Mouse (Mus musculus) stomach, embryonic 15.5 days (tissue): Measurements from ENCODE around the gene Lypd5. TPM values are rescaled to one million over a fixed set of nuclear protein-coding genes. Genes with fewer than 3 reads are reported as not detected.
A peak's percentile ranks its signal among the peaks of the same experiment; 100 is the strongest.

Experiments used
- ATAC-seq: fragments of 200-750 bp; cut with Nextera tagmentation; 2 replicates; pipeline ENCODE4 v1.8.0; 2017; ENCODE audit warnings: low read depth, moderate number of reproducible peaks, moderate TSS enrichment; ENCODE audit not compliant: insufficient read depth, low FRiP score
- H3K27ac ChIP-seq: fragments of 300-500 bp; sonication (generic); 2 replicates; pipeline ENCODE4 v1.5.1; 2015; ENCODE audit warnings: mild to moderate bottlenecking, inconsistent platforms
- H3K27me3 ChIP-seq: fragments of 300-500 bp; sonication (generic); replicated peaks from 2 replicates; pipeline ENCODE4 v1.6.1; 2015; ENCODE audit warnings: inconsistent platforms
- H3K36me3 ChIP-seq: fragments of 300-500 bp; sonication (generic); 2 replicates; pipeline ENCODE4 v1.6.1; 2015; ENCODE audit warnings: inconsistent platforms
- H3K4me1 ChIP-seq: fragments of 300-500 bp; sonication (generic); 2 replicates; pipeline ENCODE4 v1.6.1; 2015; ENCODE audit warnings: inconsistent platforms
- H3K4me2 ChIP-seq: fragments of 300-500 bp; sonication (generic); 2 replicates; pipeline ENCODE4 v1.6.1; 2015; ENCODE audit warnings: mild to moderate bottlenecking, inconsistent platforms
- H3K4me3 ChIP-seq: fragments of 300-500 bp; sonication (generic); replicated peaks from 2 replicates; pipeline ENCODE4 v1.5.1; 2015; ENCODE audit warnings: inconsistent platforms
- H3K9ac ChIP-seq: fragments of 300-500 bp; sonication (generic); 2 replicates; pipeline ENCODE4 v1.6.1; 2015; ENCODE audit warnings: inconsistent platforms
- H3K9me3 ChIP-seq: fragments of 300-500 bp; sonication (generic); 2 replicates; pipeline ENCODE4 v1.6.1; 2016; ENCODE audit warnings: inconsistent platforms
- WGBS: fragments of 180-500 bp; shearing (Covaris S2); methylation state at CpG from one replicate; pipeline ENCODE4 v1.1.7; 2015; 5-methylcytosine and 5-hydroxymethylcytosine counted together
- polyA plus RNA-seq: library from polyadenylated mRNA; unstranded; fragments of >200 nt; fragmentation: Nextera tagmentation; extraction: Ambion mirVana; gene quantifications from 2 replicates; pipeline ENCODE4 v1.2.1, GENCODE M21; 2015

Gene Lypd5
- polyA plus RNA-seq, 1 experiment from 2014 or later = 3.0 TPM

DNA sequence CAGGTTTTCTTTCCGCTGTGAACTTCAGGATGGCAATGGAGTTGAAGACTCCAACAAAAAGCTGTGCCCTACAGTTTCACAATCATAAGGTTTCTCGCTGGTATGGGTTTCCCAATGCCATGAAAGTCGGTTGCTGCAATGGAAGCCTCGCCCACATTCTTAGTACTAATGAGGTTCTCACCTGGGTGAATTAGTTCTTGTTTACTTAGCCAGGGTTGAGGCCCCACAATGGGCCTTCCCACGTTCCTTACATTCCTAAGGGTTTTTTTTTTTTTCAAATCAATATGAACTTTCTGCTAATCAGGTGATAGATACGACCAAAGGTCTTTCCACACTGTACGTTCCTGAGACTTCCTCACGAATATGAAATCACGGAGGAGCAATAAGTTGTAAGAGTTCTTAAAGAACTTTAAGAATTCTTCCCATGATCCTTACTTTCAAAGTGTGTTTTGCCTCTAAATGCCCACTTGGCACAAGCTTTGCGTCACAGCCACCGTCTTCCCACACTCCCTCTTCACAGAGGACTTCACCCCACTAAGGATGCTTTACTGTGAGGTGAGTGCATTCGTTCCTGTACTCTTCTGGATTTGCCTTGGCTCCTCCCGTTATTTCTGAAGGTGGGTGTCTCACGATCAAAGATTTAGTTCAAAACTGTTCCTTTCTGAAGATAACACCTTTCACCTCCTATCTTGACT is 21.6 kb upstream of the Lypd5 start:
- no peak overlapping the region for H3K27ac ChIP-seq
- H3K9me3 ChIP-seq = no peaks in the 10 kb centered on the region
- no peak overlapping the region for H3K4me3 ChIP-seq
- no peak overlapping the region for H3K4me2 ChIP-seq
- no peaks in the 10 kb centered on the region for H3K36me3 ChIP-seq
- no peaks in the 10 kb centered on the region for H3K27me3 ChIP-seq
- peak; percentile 56; the same call in 1 of the 2 replicates for ATAC-seq
- WGBS = 72% methylated on average over 14 of the region's 14 CpGs
- H3K9ac ChIP-seq = no peak overlapping the region
- H3K4me1 ChIP-seq = 0 out of 2 replicates have a peak, but pooled peaks cover 6% of the 10 kb centered on the region

DNA sequence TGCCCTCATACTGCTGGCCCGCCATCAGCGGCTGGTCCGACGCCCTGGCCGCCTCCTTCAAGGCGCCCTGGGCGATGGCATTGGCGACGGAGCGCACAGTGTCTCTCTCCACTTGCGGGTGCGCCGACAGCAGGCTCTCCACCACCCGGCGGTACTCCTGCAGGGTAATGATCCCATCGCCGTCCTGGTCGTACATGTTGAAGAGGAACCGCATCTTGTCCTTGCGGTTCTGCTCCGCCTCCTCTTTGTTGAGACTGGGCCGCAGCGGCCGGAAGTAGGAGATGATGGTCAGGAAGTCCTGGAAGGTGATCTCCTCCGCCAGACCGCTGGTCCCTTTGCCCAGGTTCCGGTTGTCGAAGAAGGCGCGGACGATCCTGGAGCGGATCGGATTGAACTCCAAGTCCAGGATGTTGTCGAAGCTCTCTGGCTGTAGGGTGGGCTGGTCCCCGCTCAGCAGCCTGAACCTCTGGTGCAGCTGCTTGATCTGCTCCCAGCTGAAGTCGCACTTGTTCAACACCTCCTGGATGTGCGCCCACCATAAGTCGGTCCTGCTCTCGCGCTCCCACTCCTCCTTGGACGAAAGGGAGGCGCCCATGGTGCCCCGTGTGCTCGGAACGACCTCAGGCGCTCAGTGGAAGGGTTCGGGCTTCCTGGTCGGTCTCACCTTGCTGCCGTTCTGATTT is 15.6 kb upstream of the Lypd5 start, which contains the start of gene Tescl:
Tescl (minus strand) TSS at position 633 of the 683 bp plus-strand sequence.
- peaks cover 2% of the 10 kb centered on the region; the same call in 1 of the 2 replicates for H3K27me3 ChIP-seq
- H3K36me3 ChIP-seq = no peaks in the 10 kb centered on the region
- WGBS = 38% methylated on average over 49 of the region's 49 CpGs
- peak within 1 kb of the TSS; percentile 32 for H3K4me2 ChIP-seq
- H3K9me3 ChIP-seq = no peaks in the 10 kb centered on the region
- H3K4me3 ChIP-seq = 0 out of 2 replicates have a peak within 1 kb of the TSS, but pooled peaks have one; percentile 5
- no peaks in the 10 kb centered on the region for H3K4me1 ChIP-seq
- no peak for ATAC-seq
- H3K27ac ChIP-seq = no peak within 1 kb of the TSS
- no peak within 1 kb of the TSS for H3K9ac ChIP-seq

DNA sequence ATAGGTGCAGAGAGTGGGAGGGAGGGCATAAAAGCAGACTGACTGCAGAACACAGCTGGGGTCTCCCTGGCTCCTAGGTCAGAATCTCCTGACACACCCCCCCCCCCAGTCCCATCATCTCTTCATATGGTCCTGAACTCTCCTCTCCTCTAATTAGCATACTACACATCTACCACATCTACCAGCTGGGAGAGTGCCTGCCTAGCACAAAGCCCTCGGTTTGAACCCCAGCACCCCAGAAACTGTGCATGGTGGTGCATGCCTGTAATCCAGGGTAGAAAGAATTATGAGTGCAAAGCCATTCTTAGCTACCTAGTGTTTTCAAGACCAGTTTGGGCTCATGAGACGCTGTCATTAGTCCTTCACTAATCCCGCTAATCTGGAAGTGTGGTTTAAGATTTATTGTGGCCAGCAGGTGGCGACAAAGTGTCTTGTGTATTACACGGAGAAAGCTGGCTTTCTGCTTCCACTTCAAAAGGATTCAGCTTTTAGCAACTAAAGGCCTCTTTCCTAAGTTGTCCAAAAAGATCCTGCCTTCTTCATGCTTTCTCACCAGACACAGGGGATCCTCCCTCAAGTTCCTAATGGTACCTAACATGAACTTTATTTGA is 13.2 kb upstream of the Lypd5 start:
- peaks cover 2% of the 10 kb centered on the region; the same call in 1 of the 2 replicates for H3K27me3 ChIP-seq
- H3K27ac ChIP-seq = no peak overlapping the region
- no peaks in the 10 kb centered on the region for H3K9me3 ChIP-seq
- H3K4me1 ChIP-seq = no peaks in the 10 kb centered on the region
- H3K9ac ChIP-seq = no peak overlapping the region
- H3K36me3 ChIP-seq = no peaks in the 10 kb centered on the region
- H3K4me3 ChIP-seq = no peak overlapping the region
- no peak overlapping the region for H3K4me2 ChIP-seq
- WGBS = 10% methylated on average over 5 of the region's 5 CpGs
- no peak for ATAC-seq

DNA sequence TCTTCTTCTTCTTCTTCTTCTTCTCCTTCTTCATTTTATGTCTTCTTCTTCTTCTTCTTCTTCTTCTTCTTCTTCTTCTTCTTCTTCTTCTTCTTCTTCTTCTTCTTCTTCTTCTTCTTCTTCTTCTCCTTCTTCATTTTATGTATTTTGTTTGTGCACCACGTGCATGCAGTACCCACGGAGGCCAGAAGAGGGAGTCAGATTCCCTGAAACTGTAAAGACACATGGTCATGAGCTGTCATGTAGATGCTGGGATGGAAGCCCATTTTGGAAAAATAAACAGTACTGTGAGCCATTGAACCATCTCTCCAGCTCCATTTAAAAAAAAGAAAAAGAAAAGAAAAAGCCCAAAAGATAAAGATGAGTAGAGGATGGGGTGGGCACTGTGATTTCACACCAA is 10.8 kb upstream of the Lypd5 start:
- Histone ChIP-seq H3K9ac (no peak overlapping the region), H3K4me1 (no peaks in the 10 kb centered on the region), H3K4me2 (no peak overlapping the region), H3K27me3 (peaks cover 2% of the 10 kb centered on the region; the same call in 1 of the 2 replicates), H3K36me3 (no peaks in the 10 kb centered on the region), H3K4me3 (no peak overlapping the region), H3K9me3 (no peaks in the 10 kb centered on the region), H3K27ac (no peak overlapping the region)
- ATAC-seq = no peak
- 46% methylated on average over 2 of the region's 2 CpGs for WGBS

DNA sequence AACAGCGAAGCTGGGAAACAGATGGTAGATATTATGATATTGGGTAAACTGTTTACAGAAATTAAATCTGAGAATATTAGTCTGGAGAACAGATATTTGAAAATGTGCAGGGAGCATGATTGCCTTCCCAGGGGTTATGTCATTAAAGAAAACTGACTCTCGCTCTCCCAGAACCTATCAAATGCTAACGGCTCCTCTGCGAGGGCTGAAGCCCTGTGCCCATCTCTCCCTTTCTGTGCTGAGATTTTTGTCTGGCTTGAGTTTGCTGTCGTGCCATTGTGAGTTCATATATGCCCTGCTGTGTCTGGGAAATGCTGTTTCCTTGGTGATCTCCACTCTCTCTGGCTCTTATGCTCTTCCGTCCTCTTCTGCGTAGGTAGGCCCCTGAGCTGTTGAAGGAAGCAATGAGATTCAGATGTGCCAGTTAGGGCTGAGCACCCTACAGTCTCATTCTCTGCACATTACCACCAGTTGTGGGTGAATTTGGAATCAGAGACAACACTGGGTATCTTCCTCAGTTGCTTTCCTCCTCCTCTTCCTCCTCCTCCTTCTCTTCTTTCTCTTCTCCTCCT is 5.2 kb upstream of the Lypd5 start:
- no peaks in the 10 kb centered on the region for H3K4me1 ChIP-seq
- H3K4me2 ChIP-seq = no peak overlapping the region
- 60% methylated on average over 7 of the region's 7 CpGs for WGBS
- no peaks in the 10 kb centered on the region; the same call in 1 of the 2 replicates for H3K27me3 ChIP-seq
- H3K4me3 ChIP-seq = no peak overlapping the region
- no peaks in the 10 kb centered on the region for H3K36me3 ChIP-seq
- H3K9me3 ChIP-seq = no peaks in the 10 kb centered on the region
- ATAC-seq = no peak
- no peak overlapping the region for H3K9ac ChIP-seq
- H3K27ac ChIP-seq = no peak overlapping the region

DNA sequence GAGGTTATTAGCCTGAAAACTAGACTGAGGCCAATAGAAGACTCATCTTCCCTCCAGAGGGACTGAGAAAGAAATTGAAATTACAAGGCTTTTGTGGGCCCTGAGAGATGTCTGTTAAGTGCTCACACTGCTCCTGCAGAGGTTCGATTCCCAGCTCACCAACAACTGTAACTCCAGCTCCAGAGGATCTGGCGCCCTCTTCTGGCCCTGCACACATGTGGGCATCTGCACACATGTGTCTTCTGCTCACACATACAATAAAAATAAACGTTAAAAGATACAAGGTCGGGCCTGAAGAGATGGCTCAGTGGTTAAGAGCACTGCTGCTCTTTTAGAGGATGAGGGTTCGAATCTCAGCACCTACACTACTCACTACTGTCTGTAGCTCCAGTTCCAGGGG is 2.6 kb upstream of the Lypd5 start:
- H3K27ac ChIP-seq = no peak overlapping the region
- H3K36me3 ChIP-seq = no peaks in the 10 kb centered on the region
- no peak for ATAC-seq
- no peak overlapping the region for H3K4me2 ChIP-seq
- H3K4me1 ChIP-seq = no peaks in the 10 kb centered on the region
- H3K27me3 ChIP-seq = no peaks in the 10 kb centered on the region; the same call in 1 of the 2 replicates
- H3K9me3 ChIP-seq = no peaks in the 10 kb centered on the region
- 58% methylated on average over 5 of the region's 5 CpGs for WGBS
- no peak overlapping the region for H3K9ac ChIP-seq
- no peak overlapping the region for H3K4me3 ChIP-seq

DNA sequence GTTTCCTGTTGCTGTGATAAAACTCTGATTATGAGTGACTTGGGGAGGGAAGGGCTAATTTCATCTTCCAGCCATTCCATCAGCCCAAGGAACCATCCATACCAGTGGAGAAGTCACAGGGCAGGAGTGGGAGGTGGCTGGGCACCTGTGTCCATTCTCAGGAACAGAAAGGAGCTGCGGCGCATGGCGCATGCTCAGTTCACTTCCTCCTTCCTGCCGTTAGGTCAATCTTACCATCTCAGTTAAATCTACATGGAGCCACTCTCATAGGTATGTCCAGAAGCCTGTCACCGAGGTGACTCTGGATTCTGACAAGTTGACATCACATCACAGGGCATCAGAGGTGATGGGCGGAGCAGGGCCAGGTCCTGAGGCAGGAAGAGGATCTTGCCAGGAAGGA is 6.7 kb downstream of the Lypd5 start:
- 73% methylated on average over 6 of the region's 6 CpGs for WGBS

DNA sequence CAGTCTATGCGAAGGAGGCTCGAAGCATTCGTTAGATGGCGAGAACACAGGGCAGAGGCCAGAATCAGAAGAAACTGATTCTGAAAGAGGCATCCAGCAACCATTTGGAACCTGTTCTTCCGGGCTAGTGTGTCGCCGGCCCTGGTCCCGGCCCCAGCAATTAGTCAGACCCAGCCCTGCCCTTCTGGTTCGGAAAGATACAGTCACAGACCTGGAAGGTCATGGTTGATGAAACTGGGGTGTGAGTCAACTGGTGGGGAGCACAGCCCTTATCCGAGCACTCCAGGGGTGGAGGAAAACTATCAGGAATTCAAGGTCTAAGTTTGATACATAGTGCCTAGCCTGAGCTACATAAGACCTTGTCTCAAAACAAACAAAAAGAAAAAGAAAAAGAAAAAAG is 7.1 kb downstream of the Lypd5 start:
- H3K9me3 ChIP-seq = no peaks in the 10 kb centered on the region
- H3K4me3 ChIP-seq = no peak overlapping the region
- WGBS = 67% methylated on average over 10 of the region's 10 CpGs
- H3K4me2 ChIP-seq = no peak overlapping the region
- H3K27ac ChIP-seq = no peak overlapping the region
- H3K4me1 ChIP-seq = no peaks in the 10 kb centered on the region
- no peak overlapping the region for H3K9ac ChIP-seq
- H3K27me3 ChIP-seq = no peaks in the 10 kb centered on the region
- no peaks in the 10 kb centered on the region for H3K36me3 ChIP-seq
- ATAC-seq = no peak

More for the DNA sequence above, 6.7 kb downstream of the Lypd5 start:
- Histone ChIP-seq H3K4me1 (no peaks in the 10 kb centered on the region), H3K27me3 (no peaks in the 10 kb centered on the region), H3K4me3 (no peak overlapping the region), H3K9me3 (no peaks in the 10 kb centered on the region), H3K9ac (no peak overlapping the region), H3K36me3 (no peaks in the 10 kb centered on the region), H3K27ac (no peak overlapping the region), H3K4me2 (no peak overlapping the region)
- no peak for ATAC-seq

DNA sequence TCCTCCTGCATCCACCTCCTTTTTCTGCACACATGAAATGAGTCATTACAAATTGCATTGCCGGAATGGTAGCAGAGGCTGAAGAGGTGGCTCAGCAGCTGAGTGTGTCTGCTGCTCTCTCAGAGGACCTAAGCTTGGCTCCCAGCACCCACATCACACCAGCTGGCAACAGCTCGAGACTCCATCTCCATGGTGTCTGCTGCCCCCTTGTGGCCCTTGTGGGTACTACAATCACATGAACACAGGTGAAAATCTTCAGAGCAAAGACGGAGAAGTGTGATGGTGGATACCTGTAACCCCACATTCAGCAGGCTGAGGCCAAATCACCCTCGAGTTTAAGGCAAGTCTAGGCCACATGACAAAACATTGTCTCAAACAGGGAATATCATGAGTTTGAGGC is 8.9 kb downstream of the Lypd5 start:
- no peak overlapping the region for H3K9ac ChIP-seq
- H3K9me3 ChIP-seq = no peaks in the 10 kb centered on the region
- H3K4me3 ChIP-seq = no peak overlapping the region
- H3K27me3 ChIP-seq = no peaks in the 10 kb centered on the region
- H3K27ac ChIP-seq = no peak overlapping the region
- H3K4me2 ChIP-seq = no peak overlapping the region
- no peak for ATAC-seq
- no peaks in the 10 kb centered on the region for H3K4me1 ChIP-seq
- H3K36me3 ChIP-seq = no peaks in the 10 kb centered on the region
- 49% methylated on average over 4 of the region's 4 CpGs for WGBS

DNA sequence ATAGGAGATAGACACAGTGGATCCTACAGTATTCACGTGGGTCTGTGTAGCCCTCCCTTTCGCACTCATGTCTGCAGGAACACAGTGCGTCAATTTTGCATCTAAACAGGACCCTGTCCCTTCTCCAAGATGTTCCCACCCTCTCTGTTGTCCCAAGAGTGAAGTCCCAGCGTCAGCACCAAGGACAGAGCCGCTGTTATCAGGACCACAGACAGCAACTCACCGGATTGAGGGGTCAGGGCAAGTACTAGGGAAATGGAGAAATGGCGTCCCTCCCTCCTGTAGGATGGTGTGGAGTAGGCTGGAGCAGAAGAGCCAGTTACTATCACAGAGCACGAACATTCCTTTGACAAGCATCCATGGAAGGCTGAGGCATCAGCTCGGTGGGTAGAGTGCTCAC is 10.3 kb downstream of the Lypd5 start:
- no peak overlapping the region for H3K9ac ChIP-seq
- no peak overlapping the region for H3K4me3 ChIP-seq
- WGBS = 18% methylated on average over 9 of the region's 9 CpGs
- H3K36me3 ChIP-seq = no peaks in the 10 kb centered on the region
- no peaks in the 10 kb centered on the region for H3K27me3 ChIP-seq
- no peaks in the 10 kb centered on the region for H3K9me3 ChIP-seq
- H3K4me2 ChIP-seq = no peak overlapping the region
- no peak overlapping the region for H3K27ac ChIP-seq
- no peak for ATAC-seq
- no peaks in the 10 kb centered on the region for H3K4me1 ChIP-seq

DNA sequence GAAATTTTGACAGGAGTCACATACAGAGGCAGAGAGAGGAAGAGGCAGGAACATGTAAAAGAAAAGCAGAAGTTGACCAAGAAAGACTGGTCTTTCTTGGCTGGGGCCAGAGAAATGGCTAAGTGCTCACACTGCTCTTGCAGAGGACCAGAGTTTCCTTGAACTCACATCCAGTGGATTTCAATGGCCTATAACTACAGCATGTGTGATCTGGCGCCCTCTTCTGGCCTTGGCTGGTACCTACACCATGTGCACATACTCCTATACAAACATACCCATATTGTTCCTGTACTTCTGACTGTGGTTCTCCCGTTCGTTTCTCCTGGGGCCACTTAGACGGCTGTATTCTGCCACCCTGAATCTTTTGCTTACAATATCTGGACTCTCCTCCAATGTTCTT is 12.0 kb downstream of the Lypd5 start:
- no peak overlapping the region for H3K4me3 ChIP-seq
- H3K27me3 ChIP-seq = no peaks in the 10 kb centered on the region
- H3K9ac ChIP-seq = no peak overlapping the region
- ATAC-seq = no peak
- H3K27ac ChIP-seq = no peak overlapping the region
- WGBS = 63% methylated on average over 4 of the region's 4 CpGs
- no peaks in the 10 kb centered on the region for H3K36me3 ChIP-seq
- no peaks in the 10 kb centered on the region; the same call in 1 of the 2 replicates for H3K4me1 ChIP-seq
- no peaks in the 10 kb centered on the region for H3K9me3 ChIP-seq
- no peak overlapping the region for H3K4me2 ChIP-seq

DNA sequence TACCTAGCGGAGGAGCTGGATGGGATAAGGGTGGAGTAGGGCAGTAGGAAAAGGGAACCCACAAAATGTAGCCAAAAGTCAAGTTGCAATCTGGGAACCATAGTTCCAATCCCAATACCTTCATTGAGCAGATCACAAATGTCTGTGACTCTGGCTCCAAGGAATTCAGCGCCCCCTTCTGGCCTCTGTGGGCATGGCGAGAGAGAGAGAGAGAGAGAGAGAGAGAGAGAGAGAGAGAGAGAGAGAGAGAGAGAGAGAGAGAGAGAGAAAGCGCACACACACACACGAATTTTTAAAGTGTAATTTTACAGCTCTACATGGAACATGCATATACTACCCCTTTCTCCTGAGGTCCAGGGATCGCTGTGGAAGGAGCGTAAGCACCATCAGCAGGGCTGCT is 14.2 kb downstream of the Lypd5 start:
- Histone ChIP-seq H3K4me2 (no peak overlapping the region), H3K9me3 (no peaks in the 10 kb centered on the region), H3K27ac (no peak overlapping the region), H3K36me3 (no peaks in the 10 kb centered on the region), H3K4me1 (no peaks in the 10 kb centered on the region; the same call in 1 of the 2 replicates), H3K4me3 (no peak overlapping the region), H3K9ac (no peak overlapping the region), H3K27me3 (no peaks in the 10 kb centered on the region)
- ATAC-seq = no peak
- WGBS = 29% methylated on average over 6 of the region's 7 CpGs
